Mouse (Mus musculus): ENCODE data around the gene Prkaa1. TPM values are rescaled to one million over a fixed set of nuclear protein-coding genes. Genes with fewer than 3 reads are reported as not detected.
A peak's percentile ranks its signal among the peaks of the same experiment; 100 is the strongest.

Gene Prkaa1
- polyA plus RNA-seq (2014; fragmentation: Nextera tagmentation; extraction: Ambion mirVana) = 26.0 and 27.5 TPM in 2 replicates

GRCm38 (mm10) chr15:5143361-5144020 lies at the start of gene Prkaa1:
Prkaa1 (plus strand) TSS chr15:5143861.
- Histone ChIP-seq H3K4me2 (ENCODE audit: low read length) (peak within 1 kb of the TSS; percentile 71), H3K36me3 (ENCODE audit: control insufficient read depth, insufficient read depth, low read length) (no peaks in the 10 kb centered on the region), H3K9me3 (ENCODE audit: control insufficient read depth, low read length) (no peaks in the 10 kb centered on the region), H3K4me3 (ENCODE audit: low read depth, low read length) (peak within 1 kb of the TSS; percentile 83), H3K9ac (ENCODE audit: low read length) (peak within 1 kb of the TSS; percentile 86), H3K4me1 (replicated peaks; ENCODE audit: control insufficient read depth, insufficient read depth, low read length) (peaks cover 14% of the 10 kb centered on the region), H3K27me3 (replicated peaks; ENCODE audit: control insufficient read depth, insufficient read depth, low read length) (no peaks in the 10 kb centered on the region), H3K27ac (ENCODE audit: low read depth) (peak within 1 kb of the TSS; percentile 82)
- DNase-seq (ENCODE audit: low spot score) (peak; percentile 84), ATAC-seq (replicated peaks; ENCODE audit: low FRiP score, low TSS enrichment, low read depth) (peak; percentile 91)
- 1% methylated on average over 63 of the region's 80 CpGs for WGBS

DNA sequence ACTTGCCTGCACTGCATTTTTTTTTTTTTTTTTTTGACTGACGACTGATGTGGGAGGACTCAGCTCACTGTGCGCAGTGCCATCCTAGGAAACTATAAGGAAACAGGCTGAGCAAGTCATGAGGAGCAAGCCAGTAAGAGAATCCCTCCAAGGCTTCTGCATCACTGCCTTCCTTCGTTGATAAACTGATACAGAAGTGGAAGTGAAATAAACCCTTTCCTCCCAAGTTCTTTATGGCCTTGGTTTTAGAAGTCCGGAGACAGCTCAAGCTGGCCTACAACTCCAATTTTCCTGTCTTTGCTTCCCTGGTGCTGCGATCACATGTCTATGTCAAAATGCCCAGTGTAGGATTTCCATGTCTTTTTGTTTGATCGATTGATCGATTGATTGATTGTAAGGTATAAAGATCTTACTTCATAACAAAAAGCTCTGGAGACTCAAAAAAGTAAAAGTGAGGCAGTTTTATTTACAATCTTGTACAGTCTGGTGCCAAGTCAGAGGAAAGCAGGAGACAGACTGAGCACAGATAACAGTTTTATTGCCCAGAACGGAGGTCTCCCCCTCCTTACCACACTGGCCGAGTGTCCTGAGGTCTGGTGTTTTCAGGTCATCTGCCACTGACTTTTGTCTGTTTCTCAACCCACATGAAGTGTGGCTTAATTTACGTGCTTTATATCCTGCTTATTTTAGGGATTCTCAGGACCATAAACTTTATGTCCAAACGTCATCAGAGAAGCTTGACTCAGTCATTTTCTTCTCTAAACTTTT lies 47.9 kb upstream of the Prkaa1 start:
- no peaks in the 10 kb centered on the region for H3K4me1 ChIP-seq (replicated peaks; ENCODE audit: control insufficient read depth, insufficient read depth, low read length)
- WGBS = 71% methylated on average over 11 of the region's 11 CpGs
- H3K9ac ChIP-seq (ENCODE audit: low read length) = no peak overlapping the region
- H3K4me3 ChIP-seq (ENCODE audit: low read depth, low read length) = no peak overlapping the region
- H3K4me2 ChIP-seq (ENCODE audit: low read length) = no peak overlapping the region
- no peaks in the 10 kb centered on the region for H3K27me3 ChIP-seq (replicated peaks; ENCODE audit: control insufficient read depth, insufficient read depth, low read length)
- no peak for DNase-seq (ENCODE audit: low spot score)
- no peaks in the 10 kb centered on the region for H3K36me3 ChIP-seq (ENCODE audit: control insufficient read depth, insufficient read depth, low read length)
- ATAC-seq (replicated peaks; ENCODE audit: low FRiP score, low TSS enrichment, low read depth) = no peak
- no peaks in the 10 kb centered on the region for H3K9me3 ChIP-seq (ENCODE audit: control insufficient read depth, low read length)
- H3K27ac ChIP-seq (ENCODE audit: low read depth) = no peak overlapping the region

GRCm38 (mm10) chr15:5097376-5097775 lies 46.3 kb upstream of the Prkaa1 start:
- Histone ChIP-seq H3K4me2 (ENCODE audit: low read length) (no peak overlapping the region), H3K27ac (ENCODE audit: low read depth) (no peak overlapping the region), H3K4me1 (replicated peaks; ENCODE audit: control insufficient read depth, insufficient read depth, low read length) (no peaks in the 10 kb centered on the region), H3K9me3 (ENCODE audit: control insufficient read depth, low read length) (no peaks in the 10 kb centered on the region), H3K4me3 (ENCODE audit: low read depth, low read length) (no peak overlapping the region), H3K27me3 (replicated peaks; ENCODE audit: control insufficient read depth, insufficient read depth, low read length) (no peaks in the 10 kb centered on the region), H3K36me3 (ENCODE audit: control insufficient read depth, insufficient read depth, low read length) (no peaks in the 10 kb centered on the region), H3K9ac (ENCODE audit: low read length) (no peak overlapping the region)
- ATAC-seq (replicated peaks; ENCODE audit: low FRiP score, low TSS enrichment, low read depth) = no peak
- DNase-seq (ENCODE audit: low spot score) = no peak
- 86% methylated on average over 1 of the region's 1 CpGs for WGBS

- H3K27me3 ChIP-seq (replicated peaks; ENCODE audit: control insufficient read depth, insufficient read depth, low read length) = no peaks in the 10 kb centered on the region
- 95% methylated on average over 4 of the region's 4 CpGs for WGBS
- no peak overlapping the region for H3K27ac ChIP-seq (ENCODE audit: low read depth)
- H3K9me3 ChIP-seq (ENCODE audit: control insufficient read depth, low read length) = no peaks in the 10 kb centered on the region
- no peaks in the 10 kb centered on the region for H3K4me1 ChIP-seq (replicated peaks; ENCODE audit: control insufficient read depth, insufficient read depth, low read length)
- H3K4me3 ChIP-seq (ENCODE audit: low read depth, low read length) = no peak overlapping the region
- no peak overlapping the region for H3K4me2 ChIP-seq (ENCODE audit: low read length)
- no peak for ATAC-seq (replicated peaks; ENCODE audit: low FRiP score, low TSS enrichment, low read depth)
- no peaks in the 10 kb centered on the region for H3K36me3 ChIP-seq (ENCODE audit: control insufficient read depth, insufficient read depth, low read length)
- no peak for DNase-seq (ENCODE audit: low spot score)
- H3K9ac ChIP-seq (ENCODE audit: low read length) = no peak overlapping the region
Measured at GRCm38 (mm10) chr15:5102312-5102711, 41.3 kb upstream of the Prkaa1 start.

DNA sequence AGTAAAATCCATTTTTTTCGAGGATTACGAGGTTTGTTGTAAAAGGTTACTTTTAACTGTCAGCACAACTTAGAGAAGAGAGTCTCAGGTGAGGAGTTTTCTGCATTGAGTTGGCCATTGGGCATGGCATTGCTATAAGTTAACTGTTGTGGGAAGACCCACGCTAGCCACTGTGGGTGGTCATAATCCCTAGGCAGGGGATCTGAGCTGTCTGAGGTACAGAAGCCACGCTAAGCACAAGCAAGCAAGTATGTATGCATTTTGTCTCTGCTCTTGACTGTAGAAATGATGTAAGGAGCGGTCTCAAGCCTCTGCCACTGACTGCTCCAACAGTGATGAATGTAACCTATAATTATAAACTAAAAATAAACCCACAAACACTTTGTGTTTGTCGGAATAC lies 37.8 kb upstream of the Prkaa1 start:
- Histone ChIP-seq H3K36me3 (ENCODE audit: control insufficient read depth, insufficient read depth, low read length) (no peaks in the 10 kb centered on the region), H3K27ac (ENCODE audit: low read depth) (no peak overlapping the region)
- 85% methylated on average over 6 of the region's 6 CpGs for WGBS

GRCm38 (mm10) chr15:5106293-5106692 lies 37.4 kb upstream of the Prkaa1 start:
- Histone ChIP-seq H3K4me3 (ENCODE audit: low read depth, low read length) (no peak overlapping the region), H3K27ac (ENCODE audit: low read depth) (no peak overlapping the region), H3K4me1 (replicated peaks; ENCODE audit: control insufficient read depth, insufficient read depth, low read length) (no peaks in the 10 kb centered on the region), H3K4me2 (ENCODE audit: low read length) (no peak overlapping the region), H3K9ac (ENCODE audit: low read length) (no peak overlapping the region), H3K27me3 (replicated peaks; ENCODE audit: control insufficient read depth, insufficient read depth, low read length) (no peaks in the 10 kb centered on the region), H3K9me3 (ENCODE audit: control insufficient read depth, low read length) (no peaks in the 10 kb centered on the region), H3K36me3 (ENCODE audit: control insufficient read depth, insufficient read depth, low read length) (no peaks in the 10 kb centered on the region)
- DNase-seq (ENCODE audit: low spot score) (no peak), ATAC-seq (replicated peaks; ENCODE audit: low FRiP score, low TSS enrichment, low read depth) (no peak)
- WGBS = 50% methylated on average over 2 of the region's 2 CpGs

More for the DNA sequence above, 37.8 kb upstream of the Prkaa1 start:
- ATAC-seq (replicated peaks; ENCODE audit: low FRiP score, low TSS enrichment, low read depth) (no peak), DNase-seq (ENCODE audit: low spot score) (no peak)
- H3K4me1 ChIP-seq (replicated peaks; ENCODE audit: control insufficient read depth, insufficient read depth, low read length) = no peaks in the 10 kb centered on the region
- H3K27me3 ChIP-seq (replicated peaks; ENCODE audit: control insufficient read depth, insufficient read depth, low read length) = no peaks in the 10 kb centered on the region
- no peak overlapping the region for H3K4me2 ChIP-seq (ENCODE audit: low read length)
- H3K9me3 ChIP-seq (ENCODE audit: control insufficient read depth, low read length) = no peaks in the 10 kb centered on the region
- no peak overlapping the region for H3K4me3 ChIP-seq (ENCODE audit: low read depth, low read length)
- no peak overlapping the region for H3K9ac ChIP-seq (ENCODE audit: low read length)

- H3K27ac ChIP-seq (ENCODE audit: low read depth) = peak within 1 kb of the TSS; percentile 2; the same call in 1 of the 2 replicates
- no peaks in the 10 kb centered on the region for H3K27me3 ChIP-seq (replicated peaks; ENCODE audit: control insufficient read depth, insufficient read depth, low read length)
- H3K36me3 ChIP-seq (ENCODE audit: control insufficient read depth, insufficient read depth, low read length) = no peaks in the 10 kb centered on the region
- peak within 1 kb of the TSS; percentile 40 for H3K4me2 ChIP-seq (ENCODE audit: low read length)
- no peaks in the 10 kb centered on the region for H3K9me3 ChIP-seq (ENCODE audit: control insufficient read depth, low read length)
- WGBS = 47% methylated on average over 21 of the region's 21 CpGs
- no peaks in the 10 kb centered on the region for H3K4me1 ChIP-seq (replicated peaks; ENCODE audit: control insufficient read depth, insufficient read depth, low read length)
- ATAC-seq (replicated peaks; ENCODE audit: low FRiP score, low TSS enrichment, low read depth) = no peak
- DNase-seq (ENCODE audit: low spot score) = peak; percentile 49
- peak within 1 kb of the TSS; percentile 31 for H3K9ac ChIP-seq (ENCODE audit: low read length)
- H3K4me3 ChIP-seq (ENCODE audit: low read depth, low read length) = peak within 1 kb of the TSS; percentile 34
Measured at GRCm38 (mm10) chr15:5107686-5108654, 35.7 kb upstream of the Prkaa1 start, which contains the start of gene Card6. Card6 (minus strand) TSS chr15:5108539.

DNA sequence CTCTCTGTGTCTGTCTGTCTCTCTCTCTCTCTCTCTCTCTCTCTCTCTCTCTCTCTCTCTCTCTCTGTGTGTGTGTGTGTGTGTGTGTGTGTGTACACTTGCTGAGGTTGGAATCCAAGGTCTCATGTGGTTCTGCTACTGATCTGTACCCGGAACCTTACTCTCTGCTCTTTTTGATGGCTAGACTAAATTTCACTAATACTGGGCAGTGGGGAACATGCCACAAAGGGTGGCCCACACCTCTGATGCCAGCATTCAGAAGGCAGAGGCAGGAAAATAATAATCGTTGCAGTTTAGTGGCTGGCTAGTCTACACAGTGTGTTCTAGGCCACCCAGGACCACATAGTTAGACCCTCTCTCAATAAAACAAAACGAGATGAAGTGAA lies 35.0 kb upstream of the Prkaa1 start:
- Histone ChIP-seq H3K4me1 (replicated peaks; ENCODE audit: control insufficient read depth, insufficient read depth, low read length) (no peaks in the 10 kb centered on the region), H3K9ac (ENCODE audit: low read length) (no peak overlapping the region), H3K9me3 (ENCODE audit: control insufficient read depth, low read length) (no peaks in the 10 kb centered on the region), H3K27ac (ENCODE audit: low read depth) (no peak overlapping the region), H3K27me3 (replicated peaks; ENCODE audit: control insufficient read depth, insufficient read depth, low read length) (no peaks in the 10 kb centered on the region), H3K4me3 (ENCODE audit: low read depth, low read length) (no peak overlapping the region), H3K36me3 (ENCODE audit: control insufficient read depth, insufficient read depth, low read length) (no peaks in the 10 kb centered on the region), H3K4me2 (ENCODE audit: low read length) (peak overlapping the region; percentile 40)
- 80% methylated on average over 3 of the region's 3 CpGs for WGBS
- peak; percentile 41 for DNase-seq (ENCODE audit: low spot score)
- ATAC-seq (replicated peaks; ENCODE audit: low FRiP score, low TSS enrichment, low read depth) = no peak

Measured in intestine, embryonic 14.5 days (tissue).